Mouse (Mus musculus): ENCODE measurements around the gene Usp30.

Usp30 gene

GRCm38 (mm10) chr5:114129550-114130210 is 64.4 kb downstream of the Usp30 start:
- DNase-seq: no peak

GRCm38 (mm10) chr5:114130211-114130605 is 64.9 kb downstream of the Usp30 start, which contains the start of gene Ung:
Gene Ung (plus strand): TSS chr5:114130386.
- DNase-seq: peak; percentile 53

GRCm38 (mm10) chr5:114130698-114131520 is 65.6 kb downstream of the Usp30 start:
- peak; percentile 91 for DNase-seq

GRCm38 (mm10) chr5:114131521-114131840 is 66.2 kb downstream of the Usp30 start:
- peak; percentile 46 for DNase-seq

- no peak for DNase-seq
Measured at GRCm38 (mm10) chr5:114132841-114133240, 67.6 kb downstream of the Usp30 start.

GRCm38 (mm10) chr5:114134091-114134534 is 68.9 kb downstream of the Usp30 start:
- DNase-seq: no peak

- no peak for DNase-seq
Measured at GRCm38 (mm10) chr5:114135516-114135915, 70.3 kb downstream of the Usp30 start.

GRCm38 (mm10) chr5:114137481-114138276 is 72.4 kb downstream of the Usp30 start:
- DNase-seq: no peak

- DNase-seq: no peak
Measured at GRCm38 (mm10) chr5:114138277-114139164, 73.3 kb downstream of the Usp30 start.

GRCm38 (mm10) chr5:114139175-114139574 is 73.9 kb downstream of the Usp30 start:
- DNase-seq: no peak

- no peak for DNase-seq
Measured at GRCm38 (mm10) chr5:114146028-114146888, 81.0 kb downstream of the Usp30 start, which contains the start of gene Acacb. Gene Acacb (plus strand): TSS chr5:114146535.

GRCm38 (mm10) chr5:114147043-114147972 is 82.0 kb downstream of the Usp30 start:
- DNase-seq: no peak

- no peak for DNase-seq
Measured at GRCm38 (mm10) chr5:114152359-114153092, 87.3 kb downstream of the Usp30 start.

- DNase-seq: no peak
Measured at GRCm38 (mm10) chr5:114153490-114153889, 88.2 kb downstream of the Usp30 start.

- DNase-seq: no peak
Measured at GRCm38 (mm10) chr5:114154765-114155164, 89.5 kb downstream of the Usp30 start.

GRCm38 (mm10) chr5:114155168-114155933 is 90.1 kb downstream of the Usp30 start:
- DNase-seq: no peak

- no peak for DNase-seq
Measured at GRCm38 (mm10) chr5:114157236-114157635, 92.0 kb downstream of the Usp30 start.

- DNase-seq: no peak
Measured at GRCm38 (mm10) chr5:114161424-114161823, 96.2 kb downstream of the Usp30 start.
